Mouse (Mus musculus): Measurements from ENCODE around the gene Elmo1.

- TF ChIP-seq CTCF (IDR thresholded peaks at IDR 0.05; ENCODE audit: control insufficient read depth, insufficient read depth, insufficient read length) (no peak), MYOG (IDR thresholded peaks at IDR 0.05; ENCODE audit: control insufficient read depth, extremely low read depth, insufficient read length) (no peak), USF1 (IDR thresholded peaks at IDR 0.05; ENCODE audit: low read depth) (no peak), MAX (IDR thresholded peaks at IDR 0.05) (no peak), MYOD1 (IDR thresholded peaks at IDR 0.05; ENCODE audit: control insufficient read depth, insufficient read length, low read depth) (no peak), CEBPB (IDR thresholded peaks at IDR 0.05; ENCODE audit: low read depth) (no peak)
Observed at GRCm38 (mm10) chr13:20615596-20616469, 525.4 kb downstream of the Elmo1 start.

Data from C2C12 (cell line).